Mouse (Mus musculus): ENCODE measurements around the gene Zfp618.

DNA sequence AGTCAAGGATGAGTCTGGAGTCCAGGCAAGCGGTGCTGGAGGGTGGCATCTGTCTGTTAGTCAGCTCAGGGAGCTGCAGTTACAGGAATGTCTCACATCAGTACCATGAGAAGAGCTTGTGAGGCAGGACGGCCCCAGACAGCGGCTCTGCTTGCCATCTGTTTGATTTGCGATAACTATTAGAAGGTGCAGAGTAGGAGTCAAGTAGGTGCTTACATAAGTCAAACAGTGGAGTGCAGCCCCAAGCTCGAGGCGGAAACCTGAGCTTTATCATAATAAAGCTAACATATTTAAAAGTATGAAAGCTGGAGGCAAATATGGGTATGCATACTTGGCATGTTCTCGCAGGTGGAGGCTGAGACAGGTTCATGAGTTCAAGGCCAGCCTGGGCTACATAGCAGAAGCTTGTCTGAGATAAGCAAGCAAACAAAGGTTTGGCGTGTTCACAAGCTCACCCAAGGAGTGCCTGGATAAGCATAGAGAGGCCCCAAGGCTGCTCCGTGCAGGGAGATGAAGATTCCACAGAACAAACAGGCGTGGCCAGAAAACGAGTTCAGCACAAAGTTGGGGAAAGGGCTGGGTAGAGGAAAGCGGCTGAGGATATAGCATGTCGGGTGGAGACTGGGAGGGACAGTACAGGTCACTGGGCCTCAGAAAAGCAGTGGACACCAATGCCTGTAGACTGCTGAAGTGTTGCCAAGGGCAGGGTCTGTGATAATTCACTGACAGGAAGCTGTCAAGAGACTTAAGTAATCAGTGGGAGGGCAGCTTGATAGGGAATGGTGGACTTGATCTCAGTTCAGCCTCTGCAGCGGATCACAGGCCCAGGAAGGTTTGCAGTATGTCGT, 106.3 kb downstream of the Zfp618 start:
- TF ChIP-seq CTCF (IDR thresholded peaks at IDR 0.05; ENCODE audit: low read depth): no peak
- no peak for TF ChIP-seq EP300 (optimal IDR thresholded peaks at IDR 0.05)
